Mouse (Mus musculus) G1E (cell line): ENCODE results near the gene Jag2.

Experiments used
- CTCF ChIP-seq: IDR thresholded peaks from 2 replicates; pipeline ENCODE4 v1.5.1; 2012; ENCODE audit warnings: low read depth, low read length, inconsistent platforms, mixed read lengths
- GATA1 ChIP-seq: IDR thresholded peaks from 2 replicates; pipeline ENCODE4 v1.6.1; 2012; ENCODE audit warnings: borderline replicate concordance, low read length, inconsistent platforms, mixed read lengths
- GATA2 ChIP-seq: IDR thresholded peaks from 2 replicates; pipeline ENCODE4 v1.6.1; 2012; ENCODE audit warnings: low read depth, low read length, inconsistent platforms, borderline replicate concordance
- POLR2AphosphoS5 ChIP-seq: IDR thresholded peaks from 2 replicates; pipeline ENCODE4 v1.6.1; 2012; ENCODE audit warnings: low read depth, low read length, inconsistent platforms; ENCODE audit not compliant: insufficient replicate concordance
- TAL1 ChIP-seq: conservative IDR thresholded peaks from 2 replicates; pipeline ENCODE4 v1.6.1; 2012; ENCODE audit warnings: low read depth, low read length, inconsistent platforms, mixed read lengths

- TF ChIP-seq CTCF = no peak
- TF ChIP-seq GATA2 = no peak
- no peak for TF ChIP-seq TAL1
- no peak for TF ChIP-seq GATA1
- TF ChIP-seq POLR2AphosphoS5 = no peak
Measured at GRCm38 (mm10) chr12:112894969-112895368, 34.6 kb downstream of the Jag2 start.
